Mouse (Mus musculus): ENCODE data around the gene Plppr5. TPM values are rescaled to one million over a fixed set of nuclear protein-coding genes. Genes with fewer than 3 reads are reported as not detected.

Plppr5 gene
- polyA plus RNA-seq, 1 experiment from 2014 or later = 10.2 TPM

DNA sequence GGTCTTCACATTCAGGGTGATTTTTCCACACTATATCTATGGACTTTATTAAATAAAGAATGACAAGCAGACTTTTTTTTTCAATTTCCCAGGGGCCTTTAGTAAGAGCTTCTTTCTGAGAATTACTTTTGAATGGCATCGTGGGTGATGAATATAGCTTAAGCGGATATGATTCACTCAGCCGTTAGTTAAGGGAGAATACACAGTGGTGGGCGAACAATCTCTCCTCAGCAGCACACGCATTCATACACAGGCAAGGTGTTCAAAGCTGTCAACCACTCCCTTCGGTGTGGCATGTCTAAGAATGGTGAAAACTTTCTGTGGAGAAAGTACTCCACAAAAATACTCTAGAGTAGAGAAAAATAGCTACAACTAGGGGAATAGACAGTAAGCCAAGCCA, 104.6 kb downstream of the Plppr5 start:
- H3K27me3 ChIP-seq (ENCODE audit: control insufficient read depth, insufficient read depth, low read length) = no peaks in the 10 kb centered on the region
- H3K9me3 ChIP-seq (ENCODE audit: control insufficient read depth, low read length) = no peaks in the 10 kb centered on the region
- ATAC-seq (ENCODE audit: low read depth) = no peak
- WGBS = 91% methylated on average over 6 of the region's 6 CpGs
- H3K4me2 ChIP-seq (ENCODE audit: low read depth, low read length) = no peak overlapping the region
- H3K4me1 ChIP-seq (ENCODE audit: control insufficient read depth, insufficient read depth, low read length) = no peaks in the 10 kb centered on the region
- no peak overlapping the region for H3K27ac ChIP-seq (ENCODE audit: low read depth, low read length)
- no peaks in the 10 kb centered on the region for H3K36me3 ChIP-seq (ENCODE audit: control insufficient read depth, insufficient read depth, low read length)
- H3K9ac ChIP-seq (replicated peaks; ENCODE audit: low read depth, low read length) = no peak overlapping the region
- no peak overlapping the region for H3K4me3 ChIP-seq (ENCODE audit: low read depth, low read length)

DNA sequence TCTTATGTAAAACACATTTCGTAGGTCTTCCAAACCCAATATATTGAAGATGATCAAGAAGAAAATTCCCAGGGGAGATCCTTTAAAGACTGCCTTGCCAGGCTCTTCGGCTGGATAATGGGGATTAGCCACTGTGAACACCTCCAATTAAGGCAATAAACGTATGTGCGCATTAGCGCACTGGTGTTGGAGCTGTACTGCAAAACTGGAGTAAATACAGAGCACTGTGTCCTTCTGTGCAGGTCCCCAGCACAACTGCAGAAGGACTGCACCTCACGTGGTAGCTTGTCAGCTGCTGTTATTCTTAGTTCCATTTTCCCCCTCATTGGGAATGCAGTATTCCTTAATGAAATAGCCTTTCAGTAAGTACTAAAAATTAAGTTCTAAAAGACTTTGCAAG, 110.0 kb downstream of the Plppr5 start:
- Histone ChIP-seq H3K4me2 (ENCODE audit: low read depth, low read length) (no peak overlapping the region), H3K4me3 (ENCODE audit: low read depth, low read length) (no peak overlapping the region), H3K27me3 (ENCODE audit: control insufficient read depth, insufficient read depth, low read length) (no peaks in the 10 kb centered on the region), H3K27ac (ENCODE audit: low read depth, low read length) (no peak overlapping the region), H3K36me3 (ENCODE audit: control insufficient read depth, insufficient read depth, low read length) (no peaks in the 10 kb centered on the region), H3K4me1 (ENCODE audit: control insufficient read depth, insufficient read depth, low read length) (no peaks in the 10 kb centered on the region), H3K9me3 (ENCODE audit: control insufficient read depth, low read length) (no peaks in the 10 kb centered on the region), H3K9ac (replicated peaks; ENCODE audit: low read depth, low read length) (no peak overlapping the region)
- no peak for ATAC-seq (ENCODE audit: low read depth)
- WGBS = 67% methylated on average over 6 of the region's 6 CpGs

DNA sequence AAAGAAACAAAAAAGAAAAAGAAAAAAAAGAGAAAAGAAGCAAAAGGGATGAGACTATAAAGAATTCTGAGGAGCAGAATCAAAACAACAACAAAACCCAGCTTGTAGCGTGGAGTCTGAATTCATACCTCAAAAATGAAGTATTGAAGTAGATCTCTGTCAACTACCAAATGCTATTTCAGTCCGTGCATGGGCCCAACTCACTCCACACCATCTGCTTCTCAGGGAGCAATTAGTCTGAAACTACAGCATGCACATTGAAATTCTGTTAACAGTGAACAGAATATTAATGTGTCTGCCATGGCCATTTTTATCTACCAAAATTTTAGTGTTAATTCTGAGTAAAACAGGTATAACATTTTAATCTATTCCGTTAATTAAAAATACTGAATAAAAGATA, 111.4 kb downstream of the Plppr5 start:
- H3K9me3 ChIP-seq (ENCODE audit: control insufficient read depth, low read length) = no peaks in the 10 kb centered on the region
- H3K4me3 ChIP-seq (ENCODE audit: low read depth, low read length) = no peak overlapping the region
- WGBS = 85% methylated on average over 3 of the region's 3 CpGs
- H3K27me3 ChIP-seq (ENCODE audit: control insufficient read depth, insufficient read depth, low read length) = no peaks in the 10 kb centered on the region
- no peaks in the 10 kb centered on the region for H3K36me3 ChIP-seq (ENCODE audit: control insufficient read depth, insufficient read depth, low read length)
- H3K4me2 ChIP-seq (ENCODE audit: low read depth, low read length) = no peak overlapping the region
- ATAC-seq (ENCODE audit: low read depth) = no peak
- H3K4me1 ChIP-seq (ENCODE audit: control insufficient read depth, insufficient read depth, low read length) = no peaks in the 10 kb centered on the region
- H3K9ac ChIP-seq (replicated peaks; ENCODE audit: low read depth, low read length) = no peak overlapping the region
- no peak overlapping the region for H3K27ac ChIP-seq (ENCODE audit: low read depth, low read length)

DNA sequence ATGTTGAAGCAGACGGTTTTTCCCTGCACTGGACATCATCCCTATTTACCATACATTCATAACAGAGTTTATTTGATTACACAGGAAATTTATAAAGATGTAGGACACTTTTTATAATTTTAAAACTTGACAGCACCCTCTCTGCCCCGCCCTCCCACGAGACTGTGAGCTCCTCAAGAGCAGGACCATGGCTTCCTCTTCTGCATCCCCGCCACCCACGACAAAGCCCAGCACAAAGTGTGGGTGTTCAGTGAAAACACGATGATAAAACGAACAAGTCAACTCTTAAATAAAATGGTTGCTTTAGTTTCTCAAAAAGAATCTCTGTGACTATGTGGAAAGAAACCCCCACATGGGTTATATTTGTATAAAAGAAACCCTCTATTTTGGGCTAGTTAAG, 112.0 kb downstream of the Plppr5 start:
- Histone ChIP-seq H3K4me1 (ENCODE audit: control insufficient read depth, insufficient read depth, low read length) (no peaks in the 10 kb centered on the region), H3K4me3 (ENCODE audit: low read depth, low read length) (no peak overlapping the region), H3K9me3 (ENCODE audit: control insufficient read depth, low read length) (no peaks in the 10 kb centered on the region), H3K4me2 (ENCODE audit: low read depth, low read length) (no peak overlapping the region), H3K27ac (ENCODE audit: low read depth, low read length) (no peak overlapping the region), H3K27me3 (ENCODE audit: control insufficient read depth, insufficient read depth, low read length) (no peaks in the 10 kb centered on the region), H3K36me3 (ENCODE audit: control insufficient read depth, insufficient read depth, low read length) (no peaks in the 10 kb centered on the region), H3K9ac (replicated peaks; ENCODE audit: low read depth, low read length) (no peak overlapping the region)
- ATAC-seq (ENCODE audit: low read depth) = no peak
- 86% methylated on average over 7 of the region's 7 CpGs for WGBS

DNA sequence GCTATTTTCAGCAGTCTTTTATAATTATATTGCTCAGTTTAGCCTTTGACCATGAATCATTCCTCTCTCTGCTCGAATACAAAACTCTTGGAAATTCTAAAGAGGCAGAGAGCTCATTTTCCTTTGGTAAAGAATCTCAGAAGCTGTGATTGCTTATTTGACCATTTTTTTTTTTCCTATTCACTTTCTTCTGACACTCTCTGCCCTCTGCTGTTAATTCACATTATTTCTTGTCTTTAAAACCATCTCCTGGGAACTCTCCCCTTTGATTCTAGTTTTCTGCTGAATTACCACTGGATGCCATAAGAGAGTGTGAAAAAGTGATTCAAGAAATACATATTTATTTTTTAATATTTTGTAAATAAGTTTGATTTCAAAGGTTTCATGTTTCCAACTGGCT, 120.1 kb downstream of the Plppr5 start:
- Histone ChIP-seq H3K4me1 (ENCODE audit: control insufficient read depth, insufficient read depth, low read length) (no peaks in the 10 kb centered on the region), H3K27ac (ENCODE audit: low read depth, low read length) (no peak overlapping the region), H3K27me3 (ENCODE audit: control insufficient read depth, insufficient read depth, low read length) (no peaks in the 10 kb centered on the region), H3K4me3 (ENCODE audit: low read depth, low read length) (no peak overlapping the region), H3K4me2 (ENCODE audit: low read depth, low read length) (no peak overlapping the region), H3K9me3 (ENCODE audit: control insufficient read depth, low read length) (no peaks in the 10 kb centered on the region), H3K9ac (replicated peaks; ENCODE audit: low read depth, low read length) (no peak overlapping the region), H3K36me3 (ENCODE audit: control insufficient read depth, insufficient read depth, low read length) (no peaks in the 10 kb centered on the region)
- 37% methylated on average over 1 of the region's 1 CpGs for WGBS
- ATAC-seq (ENCODE audit: low read depth) = no peak

DNA sequence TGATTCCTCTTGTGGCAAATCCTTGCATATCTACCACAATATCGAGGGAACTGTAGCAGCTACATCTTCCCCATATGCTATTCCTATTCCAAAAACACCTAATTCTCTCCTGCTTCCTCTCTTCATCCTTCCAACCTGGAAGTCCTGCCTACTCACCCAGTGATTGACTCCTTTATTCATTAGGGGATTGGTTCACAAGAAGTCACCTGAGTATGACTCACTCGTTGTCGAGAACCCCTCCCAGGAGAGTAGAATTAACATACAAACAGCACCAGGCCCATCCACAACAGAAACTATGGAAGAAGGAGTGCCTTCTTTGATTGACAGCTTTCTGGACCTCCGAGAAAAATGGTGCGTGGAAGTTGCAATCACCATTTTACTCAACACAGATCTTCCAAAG, 121.7 kb downstream of the Plppr5 start:
- Histone ChIP-seq H3K4me3 (ENCODE audit: low read depth, low read length) (no peak overlapping the region), H3K27me3 (ENCODE audit: control insufficient read depth, insufficient read depth, low read length) (no peaks in the 10 kb centered on the region), H3K9me3 (ENCODE audit: control insufficient read depth, low read length) (no peaks in the 10 kb centered on the region), H3K27ac (ENCODE audit: low read depth, low read length) (no peak overlapping the region), H3K9ac (replicated peaks; ENCODE audit: low read depth, low read length) (no peak overlapping the region), H3K4me2 (ENCODE audit: low read depth, low read length) (no peak overlapping the region), H3K4me1 (ENCODE audit: control insufficient read depth, insufficient read depth, low read length) (no peaks in the 10 kb centered on the region), H3K36me3 (ENCODE audit: control insufficient read depth, insufficient read depth, low read length) (no peaks in the 10 kb centered on the region)
- no peak for ATAC-seq (ENCODE audit: low read depth)
- WGBS = 90% methylated on average over 5 of the region's 5 CpGs

DNA sequence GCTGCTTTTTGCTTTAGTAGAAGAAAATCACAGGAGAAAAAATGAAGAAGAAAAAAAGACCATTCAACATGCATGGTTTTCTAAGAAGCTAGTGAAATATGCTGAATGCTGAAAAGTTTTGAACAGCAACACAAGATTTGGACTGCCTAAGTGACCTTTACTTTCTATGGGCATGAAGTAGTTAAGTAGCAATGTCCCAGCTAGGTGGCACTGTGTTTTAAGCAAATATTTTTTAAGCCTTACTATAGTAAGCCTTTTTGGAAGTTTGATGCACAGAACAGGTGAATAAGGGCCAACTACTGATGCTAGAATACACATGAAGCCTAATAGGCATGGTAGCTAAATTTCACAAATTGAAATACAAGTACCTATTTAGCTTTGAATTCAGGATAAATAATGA, 134.2 kb downstream of the Plppr5 start:
- no peak overlapping the region for H3K27ac ChIP-seq (ENCODE audit: low read depth, low read length)
- H3K4me2 ChIP-seq (ENCODE audit: low read depth, low read length) = no peak overlapping the region
- no peak for ATAC-seq (ENCODE audit: low read depth)
- H3K4me1 ChIP-seq (ENCODE audit: control insufficient read depth, insufficient read depth, low read length) = no peaks in the 10 kb centered on the region
- H3K27me3 ChIP-seq (ENCODE audit: control insufficient read depth, insufficient read depth, low read length) = no peaks in the 10 kb centered on the region
- no peak overlapping the region for H3K9ac ChIP-seq (replicated peaks; ENCODE audit: low read depth, low read length)
- no peaks in the 10 kb centered on the region for H3K36me3 ChIP-seq (ENCODE audit: control insufficient read depth, insufficient read depth, low read length)
- no peaks in the 10 kb centered on the region for H3K9me3 ChIP-seq (ENCODE audit: control insufficient read depth, low read length)
- no peak overlapping the region for H3K4me3 ChIP-seq (ENCODE audit: low read depth, low read length)

DNA sequence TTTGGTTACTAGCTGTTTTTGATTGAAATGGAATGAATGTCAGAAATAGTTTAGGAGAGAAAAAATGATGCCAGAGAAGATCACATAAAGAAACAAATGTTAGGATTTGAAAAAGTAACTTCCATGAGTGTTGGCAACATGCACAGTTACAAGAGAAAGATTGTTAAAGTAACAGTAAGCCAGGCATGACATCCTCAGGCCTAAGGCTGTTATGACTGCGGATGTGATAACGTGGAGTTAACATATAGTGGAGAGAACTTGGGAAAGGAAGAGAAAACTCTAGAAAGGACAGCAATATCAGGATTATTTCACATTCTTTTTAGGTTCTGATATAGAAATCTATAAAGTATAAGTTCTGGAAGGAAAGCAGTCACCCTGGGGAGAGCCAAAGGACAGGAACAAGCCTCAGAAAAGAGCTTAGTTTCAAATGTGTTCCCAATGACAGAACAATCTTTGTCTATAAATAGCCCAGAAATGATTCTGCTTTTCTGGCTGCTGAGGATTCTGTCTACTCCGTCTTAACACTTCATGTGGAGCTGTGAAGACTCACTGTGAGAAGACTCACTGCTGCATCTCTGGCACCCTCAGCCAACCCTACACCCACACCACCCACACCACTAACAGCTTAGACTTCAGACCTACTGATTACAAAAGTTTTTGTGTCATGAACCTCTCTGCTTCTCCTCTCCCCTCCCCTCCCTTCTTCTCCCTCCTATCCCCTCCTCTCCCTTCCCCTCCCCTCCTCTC, 142.1 kb downstream of the Plppr5 start:
- no peaks in the 10 kb centered on the region for H3K9me3 ChIP-seq (ENCODE audit: control insufficient read depth, low read length)
- WGBS = 93% methylated on average over 3 of the region's 3 CpGs
- ATAC-seq (ENCODE audit: low read depth) = no peak

DNA sequence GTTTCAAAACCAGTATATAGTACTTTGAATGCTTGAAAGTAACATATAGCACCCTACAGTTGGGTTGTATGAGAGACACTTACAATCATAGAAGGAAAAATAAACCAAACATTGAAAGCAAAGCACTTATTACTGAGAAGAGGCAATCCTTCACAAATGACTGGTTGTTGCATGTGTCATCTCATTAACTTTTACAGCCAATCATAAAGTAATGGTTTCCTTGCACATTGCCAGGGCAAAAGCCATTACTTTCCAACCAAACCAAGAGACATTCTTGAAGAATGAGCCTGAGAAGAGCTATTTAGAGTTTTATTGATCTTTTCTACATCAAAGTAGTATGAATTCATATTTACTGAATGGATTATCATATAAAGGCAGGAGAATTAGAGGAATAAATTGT, 148.8 kb downstream of the Plppr5 start:
- no peak for ATAC-seq (ENCODE audit: low read depth)
- H3K4me2 ChIP-seq (ENCODE audit: low read depth, low read length) = no peak overlapping the region
- H3K27ac ChIP-seq (ENCODE audit: low read depth, low read length) = no peak overlapping the region
- no peak overlapping the region for H3K4me3 ChIP-seq (ENCODE audit: low read depth, low read length)
- no peaks in the 10 kb centered on the region for H3K27me3 ChIP-seq (ENCODE audit: control insufficient read depth, insufficient read depth, low read length)
- no peak overlapping the region for H3K9ac ChIP-seq (replicated peaks; ENCODE audit: low read depth, low read length)
- H3K4me1 ChIP-seq (ENCODE audit: control insufficient read depth, insufficient read depth, low read length) = no peaks in the 10 kb centered on the region
- H3K36me3 ChIP-seq (ENCODE audit: control insufficient read depth, insufficient read depth, low read length) = no peaks in the 10 kb centered on the region
- no peaks in the 10 kb centered on the region for H3K9me3 ChIP-seq (ENCODE audit: control insufficient read depth, low read length)

More for the DNA sequence above, 142.1 kb downstream of the Plppr5 start:
- H3K4me2 ChIP-seq (ENCODE audit: low read depth, low read length) = no peak overlapping the region
- H3K4me1 ChIP-seq (ENCODE audit: control insufficient read depth, insufficient read depth, low read length) = no peaks in the 10 kb centered on the region
- no peak overlapping the region for H3K4me3 ChIP-seq (ENCODE audit: low read depth, low read length)
- H3K9ac ChIP-seq (replicated peaks; ENCODE audit: low read depth, low read length) = no peak overlapping the region
- H3K27ac ChIP-seq (ENCODE audit: low read depth, low read length) = no peak overlapping the region
- no peaks in the 10 kb centered on the region for H3K36me3 ChIP-seq (ENCODE audit: control insufficient read depth, insufficient read depth, low read length)
- no peaks in the 10 kb centered on the region for H3K27me3 ChIP-seq (ENCODE audit: control insufficient read depth, insufficient read depth, low read length)
